21 mouse cellular contexts compared by ENCODE assay signal in genomic region chr1:20817172-20817571, GRCm38 (mm10). TPM values are rescaled to one million over a fixed set of nuclear protein-coding genes. Genes with fewer than 3 reads are reported as not detected.
DNase-seq lines count a peak whose midpoint lies in the region; ATAC-seq and TF ChIP-seq lines count a peak whose summit lies in the region.
"Had no signal": no experiment of that assay in that cellular context is flagged by ENCODE, and none has a peak within 500 bp of the region (broad histone marks: within the 10 kb centered on the region; RNA-seq: fewer than 3 reads in every experiment).

No protein-coding gene starts in this region.

- no peaks in the 10 kb centered on the region for H3K9me3 ChIP-seq in heart, embryonic 10.5 days
- no peaks in the 10 kb centered on the region for H3K9me3 ChIP-seq in liver, embryonic 13.5 days (replicated peaks)
- H3K9me3 ChIP-seq in G1E (replicated peaks), result no peaks in the 10 kb centered on the region
- H3K9me3 ChIP-seq in heart, postnatal 0 days (replicated peaks; ENCODE audit: control insufficient read depth, low read length), result no peaks in the 10 kb centered on the region
- H3K9me3 ChIP-seq: embryonic facial prominence, embryonic 13.5 days; hindbrain, embryonic 13.5 days; neural tube, embryonic 15.5 days had no signal

- H3K4me2 ChIP-seq in liver, embryonic 13.5 days, result peak overlapping the region; percentile 72; the same call in 1 of the 2 replicates
- H3K4me2 ChIP-seq in heart, postnatal 0 days (ENCODE audit: low read depth, low read length), result no peak overlapping the region
- H3K4me2 ChIP-seq: embryonic facial prominence, embryonic 13.5 days; hindbrain, embryonic 13.5 days; neural tube, embryonic 15.5 days had no signal

- H3K4me1 ChIP-seq in heart, embryonic 10.5 days, result peaks cover 8% of the 10 kb centered on the region
- H3K4me1 ChIP-seq in liver, embryonic 13.5 days (replicated peaks), result peaks cover 28% of the 10 kb centered on the region
- peaks cover 70% of the 10 kb centered on the region for H3K4me1 ChIP-seq in G1E (ENCODE audit: insufficient read depth, low read depth, low read length)
- peaks cover 4% of the 10 kb centered on the region for H3K4me1 ChIP-seq in heart, postnatal 0 days (ENCODE audit: control insufficient read depth, insufficient read depth)

- TF ChIP-seq CTCF in G1E (IDR thresholded peaks at IDR 0.05; ENCODE audit: low read depth, low read length), result no peak
- TF ChIP-seq CTCF in heart, postnatal 0 days (IDR thresholded peaks at IDR 0.05; ENCODE audit: low read depth), result no peak

- peaks cover 58% of the 10 kb centered on the region for H3K36me3 ChIP-seq in heart, embryonic 10.5 days
- peaks cover 63% of the 10 kb centered on the region for H3K36me3 ChIP-seq in liver, embryonic 13.5 days
- H3K36me3 ChIP-seq in G1E (replicated peaks), result peaks cover 66% of the 10 kb centered on the region
- peaks cover 47% of the 10 kb centered on the region for H3K36me3 ChIP-seq in heart, postnatal 0 days (replicated peaks; ENCODE audit: control insufficient read depth, insufficient read depth, low read length)
- H3K36me3 ChIP-seq: neural tube, embryonic 15.5 days had no signal

- H3K9ac ChIP-seq in liver, embryonic 13.5 days, result peak overlapping the region; percentile 60; the same call in 1 of the 2 replicates
- H3K9ac ChIP-seq in heart, postnatal 0 days (replicated peaks; ENCODE audit: low read depth, low read length), result no peak overlapping the region
- H3K9ac ChIP-seq: embryonic facial prominence, embryonic 13.5 days; hindbrain, embryonic 13.5 days; neural tube, embryonic 15.5 days had no signal

- no peak for ATAC-seq in liver, embryonic 13.5 days (ENCODE audit: low read depth)
- ATAC-seq in G1E (ENCODE audit: extremely low read depth, insufficient number of reproducible peaks, low FRiP score, poor library complexity, severe bottlenecking), result no peak
- no peak for ATAC-seq in heart, postnatal 0 days (ENCODE audit: insufficient read depth, low read depth)

- no peak overlapping the region for H3K27ac ChIP-seq in heart, embryonic 10.5 days
- no peak overlapping the region for H3K27ac ChIP-seq in liver, embryonic 13.5 days
- H3K27ac ChIP-seq in heart, postnatal 0 days (ENCODE audit: low read depth), result peak overlapping the region; percentile 5; the same call in 1 of the 2 replicates
- H3K27ac ChIP-seq: embryonic facial prominence, embryonic 13.5 days; hindbrain, embryonic 13.5 days; layer of hippocampus, adult 2 months; neural tube, embryonic 15.5 days had no signal

- intact Hi-C loops in heart, postnatal 25 days (cut with DNase I), result no loop called here

- no peaks in the 10 kb centered on the region for H3K27me3 ChIP-seq in heart, embryonic 10.5 days (ENCODE audit: insufficient read depth, poor library complexity, severe bottlenecking)
- no peaks in the 10 kb centered on the region for H3K27me3 ChIP-seq in liver, embryonic 13.5 days
- peaks cover 11% of the 10 kb centered on the region; the same call in 1 of the 2 replicates for H3K27me3 ChIP-seq in G1E (ENCODE audit: insufficient read depth, low read length)
- H3K27me3 ChIP-seq in heart, postnatal 0 days (ENCODE audit: control insufficient read depth, insufficient read depth, low read length), result no peaks in the 10 kb centered on the region
- H3K27me3 ChIP-seq: embryonic facial prominence, embryonic 13.5 days; hindbrain, embryonic 13.5 days; neural tube, embryonic 15.5 days had no signal

- 72% methylated on average over 9 of the region's 9 CpGs for WGBS in heart, embryonic 10.5 days
- WGBS in liver, embryonic 13.5 days (ENCODE audit: insufficient replicate concordance), result 66% methylated on average over 9 of the region's 9 CpGs
- 70% methylated on average over 9 of the region's 9 CpGs for WGBS in heart, postnatal 0 days

- no peak for TF ChIP-seq EP300 in heart, postnatal 0 days (IDR thresholded peaks at IDR 0.05; ENCODE audit: low read depth)

- DNase-seq in heart, embryonic 10.5 days (ENCODE audit: low spot score), result peak; percentile 28
- DNase-seq in heart, postnatal 25 days (ENCODE audit: low spot score), result no peak
- DNase-seq in liver, embryonic 13.5 days, result no peak
- DNase-seq in liver (no peak), G1E (ENCODE audit: low spot score) (no peak)
- DNase-seq in heart, postnatal 0 days (ENCODE audit: low spot score), result no peak
- DNase-seq in retina, postnatal 1 day, result no peak
- DNase-seq in cerebellum, adult 11 months, result no peak
- DNase-seq: cerebellum, adult 9-11 months; gastrocnemius, postnatal 25 days; midbrain, embryonic 14.5 days; thymus, postnatal 25 days had no signal

- H3K4me3 ChIP-seq in heart, embryonic 10.5 days, result no peak overlapping the region
- no peak overlapping the region for H3K4me3 ChIP-seq in liver, embryonic 13.5 days (replicated peaks)
- H3K4me3 ChIP-seq in G1E (ENCODE audit: low read depth, low read length), result peak overlapping the region; percentile 40; the same call in 1 of the 2 replicates
- H3K4me3 ChIP-seq in heart, postnatal 0 days (ENCODE audit: low read depth, low read length), result no peak overlapping the region
- H3K4me3 ChIP-seq: embryonic facial prominence, embryonic 13.5 days; hindbrain, embryonic 13.5 days; layer of hippocampus, adult 2 months; myocyte; neural tube, embryonic 15.5 days had no signal

RNA-seq across cellular contexts. Expression of gene Mcm3, which starts 2.9 kb away (rescaled TPM):
- 168 and 195 TPM in 2 replicates for polyA plus RNA-seq in heart, embryonic 10.5 days (2016; fragmentation: Nextera tagmentation; extraction: Ambion mirVana)
- total RNA-seq in heart, postnatal 25 days (2021), result 1 to 10 TPM; 4.7 to 5.4 TPM
- polyA plus RNA-seq in liver, embryonic 13.5 days (2015; fragmentation: Nextera tagmentation; extraction: Ambion mirVana), result 180 and 199 TPM in 2 replicates
- total RNA-seq in G1E (2014; fragmentation: Nextera tagmentation), result 582 and 680 TPM in 2 replicates
- 325 and 341 TPM in 2 replicates for total RNA-seq in G1E (2017)
- polyA plus RNA-seq in G1E (2012), result 96.8 and 133 TPM in 2 replicates
- 31.2 and 36.5 TPM in 2 replicates for total RNA-seq in heart, postnatal 0 days (2014; rRNA removed; ENCODE audit: low replicate concordance)
- polyA plus RNA-seq in heart, postnatal 0 days (2015; fragmentation: Nextera tagmentation; extraction: Ambion mirVana), result 26.2 and 29.1 TPM in 2 replicates

RNA-seq across cellular contexts. Expression of gene Il17f, which starts 26.8 kb away (rescaled TPM):
- 0.16 TPM in 1 of 2 replicates, not detected in the other for polyA plus RNA-seq in heart, embryonic 10.5 days (2016; fragmentation: Nextera tagmentation; extraction: Ambion mirVana)
- not detected for total RNA-seq in heart, postnatal 25 days (2021)
- polyA plus RNA-seq in liver, embryonic 13.5 days (2015; fragmentation: Nextera tagmentation; extraction: Ambion mirVana), result 0.27 TPM in 1 of 2 replicates, not detected in the other
- not detected in 2 replicates for total RNA-seq in G1E (2014; fragmentation: Nextera tagmentation)
- total RNA-seq in G1E (2017), result 0.55 TPM in 1 of 2 replicates, not detected in the other
- not detected in 2 replicates for polyA plus RNA-seq in G1E (2012)
- not detected in 2 replicates for total RNA-seq in heart, postnatal 0 days (2014; rRNA removed; ENCODE audit: low replicate concordance)
- polyA plus RNA-seq in heart, postnatal 0 days (2015; fragmentation: Nextera tagmentation; extraction: Ambion mirVana), result not detected in 2 replicates
- total RNA-seq: gastrocnemius, postnatal 25 days had no signal
- polyA plus RNA-seq: C2C12; embryonic facial prominence, embryonic 13.5 days; hindbrain, embryonic 13.5 days; intestine, embryonic 14.5 days; limb, embryonic 11.5 days; liver, embryonic 16.5 days; midbrain, embryonic 14.5 days; myocyte; neural tube, embryonic 15.5 days had no signal
